Mouse (Mus musculus) liver, embryonic 14.5 days (tissue): Measurements from ENCODE around the gene Dennd1c. TPM values are rescaled to one million over a fixed set of nuclear protein-coding genes. Genes with fewer than 3 reads are reported as not detected.

ENCODE experiments used
- ATAC-seq: fragments of 200-750 bp; cut with Nextera tagmentation; 2 replicates; pipeline ENCODE4 v1.8.0; 2017; ENCODE audit warnings: moderate number of reproducible peaks, mild to moderate bottlenecking, moderate library complexity; ENCODE audit not compliant: insufficient read depth
- DNase-seq, 3 experiments: peaks; one replicate each; pipeline ENCODE4 v3.0.0-alpha.2; 2012 to 2013; ENCODE audit warnings: low read depth in 3 of 3, low spot score in 3 of 3
- H3K27ac ChIP-seq: fragments of 300-500 bp; sonication (generic); 2 replicates; pipeline ENCODE4 v1.5.1; 2014; ENCODE audit warnings: moderate library complexity, mild to moderate bottlenecking, control low read depth, inconsistent platforms
- H3K27me3 ChIP-seq: fragments of 300-500 bp; sonication (generic); 2 replicates; pipeline ENCODE4 v1.6.1; 2014; ENCODE audit warnings: mild to moderate bottlenecking, low read length, moderate library complexity; ENCODE audit not compliant: control insufficient read depth, insufficient read depth
- H3K36me3 ChIP-seq: fragments of 300-500 bp; sonication (generic); replicated peaks from 2 replicates; pipeline ENCODE4 v1.6.1; 2014; ENCODE audit warnings: low read depth; ENCODE audit not compliant: control insufficient read depth, insufficient read depth
- H3K4me1 ChIP-seq, 2 experiments: fragments of 200-500 bp in 1 of 2; fragments of 300-500 bp in 1 of 2; sonication (generic) in 1 of 2; replicated peaks; 2 replicates each; pipeline ENCODE4 v1.6.1; 2012 to 2014; ENCODE audit warnings: antibody characterized with exemption in 1 of 2, inconsistent platforms in 1 of 2, low read length in 1 of 2; ENCODE audit not compliant: control insufficient read depth in 2 of 2, insufficient read depth in 2 of 2
- H3K4me2 ChIP-seq: fragments of 300-500 bp; sonication (generic); 2 replicates; pipeline ENCODE4 v1.6.1; 2014; ENCODE audit warnings: low read depth, mild to moderate bottlenecking, control low read depth, moderate library complexity
- H3K4me3 ChIP-seq, 2 experiments: fragments of 200-500 bp in 1 of 2; fragments of 300-500 bp in 1 of 2; sonication (generic) in 1 of 2; 2 replicates each; pipeline ENCODE4 v1.5.1; 2012 to 2014; ENCODE audit warnings: low read depth in 2 of 2, low read length in 2 of 2, mild to moderate bottlenecking in 2 of 2, control low read depth in 1 of 2, inconsistent platforms in 1 of 2, moderate library complexity in 1 of 2; ENCODE audit not compliant: insufficient read depth in 1 of 2
- H3K9ac ChIP-seq: fragments of 300-500 bp; sonication (generic); replicated peaks from 2 replicates; pipeline ENCODE4 v1.6.1; 2014; ENCODE audit warnings: mild to moderate bottlenecking, control low read depth, moderate library complexity
- H3K9me3 ChIP-seq: fragments of 300-500 bp; sonication (generic); 2 replicates; pipeline ENCODE4 v1.6.1; 2016; ENCODE audit warnings: low read length, mixed read lengths; ENCODE audit not compliant: control insufficient read depth
- CTCF ChIP-seq: IDR thresholded peaks from 2 replicates; pipeline ENCODE4 v1.5.1; 2016; ENCODE audit warnings: antibody characterized with exemption, low read depth, control low read depth
- EP300 ChIP-seq: IDR thresholded peaks from 2 replicates; pipeline ENCODE4 v1.6.1; 2016; ENCODE audit warnings: antibody characterized with exemption, low read depth
- WGBS: fragments of 180-500 bp; shearing (Covaris S2); extraction: QIAGEN DNeasy Blood & Tissue Kit; methylation state at CpG from one replicate; pipeline ENCODE4 v1.1.7; 2014; ENCODE audit not compliant: insufficient replicate concordance; 5-methylcytosine and 5-hydroxymethylcytosine counted together
- polyA plus RNA-seq, 2 experiments: library from polyadenylated mRNA; depleted of rRNA in 1 of 2; stranded (reverse) in 1 of 2; unstranded in 1 of 2; fragments of >200 nt; fragmentation: Nextera tagmentation in 1 of 2; extraction: Ambion mirVana in 1 of 2; gene quantifications; 2 replicates each; pipeline versions ENCODE4 v1.2.1 to v1.2.3; 2012 to 2014

Gene Dennd1c
- polyA plus RNA-seq, 2 experiments: 0.89 to 1.5 TPM

- H3K9me3 ChIP-seq: no peaks in the 10 kb centered on the region
- H3K9ac ChIP-seq: no peak overlapping the region
- peaks cover 16% of the 10 kb centered on the region for H3K27me3 ChIP-seq
- no peaks in the 10 kb centered on the region for H3K36me3 ChIP-seq
- no peak overlapping the region for H3K4me3 ChIP-seq
- no peak overlapping the region for H3K27ac ChIP-seq
- TF ChIP-seq CTCF: no peak
- TF ChIP-seq EP300: no peak
- 63% methylated on average over 7 of the region's 7 CpGs for WGBS
- H3K4me2 ChIP-seq: no peak overlapping the region
- ATAC-seq: no peak
- no peak for DNase-seq
- H3K4me1 ChIP-seq: peaks cover 0 to 2% of the 10 kb centered on the region in 2 experiments; a peak in 1 of 4 replicates
Measured at GRCm38 (mm10) chr17:57108040-57108665, 29.8 kb upstream of the Dennd1c start.

DNA sequence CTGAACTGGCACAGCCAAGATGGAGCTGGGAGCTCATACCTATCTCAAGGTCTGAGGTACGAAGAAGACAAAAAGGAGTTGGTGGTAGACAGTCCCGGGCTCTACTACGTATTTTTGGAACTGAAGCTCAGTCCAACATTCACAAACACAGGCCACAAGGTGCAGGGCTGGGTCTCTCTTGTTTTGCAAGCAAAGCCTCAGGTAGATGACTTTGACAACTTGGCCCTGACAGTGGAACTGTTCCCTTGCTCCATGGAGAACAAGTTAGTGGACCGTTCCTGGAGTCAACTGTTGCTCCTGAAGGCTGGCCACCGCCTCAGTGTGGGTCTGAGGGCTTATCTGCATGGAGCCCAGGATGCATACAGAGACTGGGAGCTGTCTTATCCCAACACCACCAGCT lies 28.8 kb upstream of the Dennd1c start:
- Histone ChIP-seq H3K9me3 (no peaks in the 10 kb centered on the region), H3K27me3 (peaks cover 16% of the 10 kb centered on the region), H3K4me3 (no peak overlapping the region), H3K9ac (no peak overlapping the region), H3K4me2 (no peak overlapping the region), H3K27ac (no peak overlapping the region), H3K36me3 (no peaks in the 10 kb centered on the region), H3K4me1 (peaks cover 0 to 2% of the 10 kb centered on the region in 2 experiments; a peak in 1 of 4 replicates)
- DNase-seq: no peak
- ATAC-seq: no peak
- WGBS: 58% methylated on average over 5 of the region's 5 CpGs
- no peak for TF ChIP-seq CTCF
- no peak for TF ChIP-seq EP300

DNA sequence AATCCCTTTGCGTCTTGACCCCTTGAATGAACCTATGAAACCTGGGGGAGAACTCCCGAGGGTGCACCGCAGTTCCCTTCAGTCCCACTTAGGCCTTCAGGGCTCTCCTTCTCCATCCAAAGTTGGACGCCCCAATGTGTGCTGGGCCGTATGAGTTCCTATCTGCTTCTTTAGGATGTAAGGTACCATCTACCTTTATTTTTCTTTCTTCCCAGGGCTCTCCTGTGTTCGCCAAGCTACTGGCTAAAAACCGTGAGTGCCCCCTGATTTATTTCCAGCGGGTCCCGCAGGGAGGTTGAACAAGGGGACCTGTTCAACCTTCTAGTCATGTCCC lies 27.7 kb upstream of the Dennd1c start:
- Histone ChIP-seq H3K4me2 (peak overlapping the region; percentile 69), H3K4me1 (peaks cover 0 to 2% of the 10 kb centered on the region in 2 experiments; a peak in 1 of 4 replicates), H3K9ac (no peak overlapping the region), H3K27ac (no peak overlapping the region), H3K36me3 (no peaks in the 10 kb centered on the region), H3K4me3 (peak overlapping the region; percentile 53 to 68; a peak in 3 of 4 replicates), H3K27me3 (peaks cover 16% of the 10 kb centered on the region), H3K9me3 (no peaks in the 10 kb centered on the region)
- TF ChIP-seq EP300: no peak
- no peak for TF ChIP-seq CTCF
- no peak for ATAC-seq
- no peak for DNase-seq
- 19% methylated on average over 9 of the region's 9 CpGs for WGBS

DNA sequence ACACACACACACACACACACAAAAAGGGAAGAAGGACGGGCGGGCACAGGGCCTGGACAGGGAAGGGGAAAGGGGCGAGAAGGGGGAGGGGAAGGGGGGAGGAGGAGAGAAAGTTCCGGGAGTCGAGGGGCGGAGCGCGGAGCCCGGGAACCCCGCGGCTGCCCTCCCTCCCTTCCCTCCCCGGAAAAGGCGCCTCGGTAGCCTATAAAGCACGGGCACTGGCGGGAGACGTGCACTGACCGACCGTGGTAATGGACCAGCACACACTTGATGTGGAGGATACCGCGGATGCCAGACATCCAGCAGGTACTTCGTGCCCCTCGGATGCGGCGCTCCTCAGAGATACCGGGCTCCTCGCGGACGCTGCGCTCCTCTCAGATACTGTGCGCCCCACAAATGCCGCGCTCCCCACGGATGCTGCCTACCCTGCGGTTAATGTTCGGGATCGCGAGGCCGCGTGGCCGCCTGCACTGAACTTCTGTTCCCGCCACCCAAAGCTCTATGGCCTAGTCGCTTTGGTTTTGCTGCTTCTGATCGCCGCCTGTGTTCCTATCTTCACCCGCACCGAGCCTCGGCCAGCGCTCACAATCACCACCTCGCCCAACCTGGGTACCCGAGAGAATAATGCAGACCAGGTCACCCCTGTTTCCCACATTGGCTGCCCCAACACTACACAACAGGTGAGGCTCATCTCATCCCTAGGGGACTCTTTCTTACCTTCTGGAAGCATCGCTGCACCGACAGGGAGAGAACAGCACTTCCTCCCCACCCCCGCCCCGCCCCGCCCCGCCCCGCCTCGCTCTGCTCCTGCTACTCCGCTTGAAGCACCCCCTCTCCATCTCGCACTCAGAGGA lies 27.1 kb upstream of the Dennd1c start, which contains the start of gene Tnfsf9:
Gene Tnfsf9, plus strand, starts transcription at position 145 of the 854 bp plus-strand sequence.
- H3K27ac ChIP-seq: no peak within 1 kb of the TSS
- TF ChIP-seq EP300: no peak
- no peak for TF ChIP-seq CTCF
- H3K4me2 ChIP-seq: peak within 1 kb of the TSS; percentile 69
- ATAC-seq (peak; percentile 45; the same call in 1 of the 2 replicates), DNase-seq (no peak)
- no peaks in the 10 kb centered on the region for H3K9me3 ChIP-seq
- peak within 1 kb of the TSS; percentile 53 to 68 for H3K4me3 ChIP-seq
- H3K4me1 ChIP-seq: peaks cover 0 to 2% of the 10 kb centered on the region in 2 experiments; a peak in 1 of 4 replicates
- peaks cover 16% of the 10 kb centered on the region for H3K27me3 ChIP-seq
- no peaks in the 10 kb centered on the region for H3K36me3 ChIP-seq
- under 1% methylated on average over 57 of the region's 61 CpGs for WGBS
- peak within 1 kb of the TSS; percentile 28; the same call in 1 of the 2 replicates for H3K9ac ChIP-seq

DNA sequence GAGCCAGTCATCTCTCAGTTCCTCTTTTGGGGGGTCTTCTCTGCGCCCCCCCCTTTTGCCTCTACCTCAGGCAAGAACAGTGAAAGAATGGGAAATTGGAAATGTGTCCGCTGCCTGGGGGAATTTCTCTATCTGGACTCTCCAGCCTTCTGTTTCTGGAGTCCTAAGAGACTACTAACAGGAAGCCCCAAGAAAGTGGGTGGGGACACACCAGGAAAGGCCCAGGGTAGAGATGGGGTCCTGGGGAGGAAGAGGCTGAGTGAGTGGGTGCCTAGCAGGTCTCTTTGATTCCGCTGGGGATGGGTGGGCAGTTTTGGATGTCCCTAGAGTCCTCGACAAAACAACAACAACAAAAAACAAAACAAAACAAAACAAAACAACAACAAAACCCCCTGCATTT lies 26.2 kb upstream of the Dennd1c start:
- Histone ChIP-seq H3K9ac (no peak overlapping the region), H3K4me1 (peaks cover 0 to 6% of the 10 kb centered on the region in 2 experiments; a peak in 1 of 4 replicates), H3K36me3 (no peaks in the 10 kb centered on the region), H3K4me3 (no peak overlapping the region; a peak in 1 of 4 replicates), H3K27me3 (peaks cover 16% of the 10 kb centered on the region), H3K4me2 (peak overlapping the region; percentile 69), H3K9me3 (no peaks in the 10 kb centered on the region), H3K27ac (no peak overlapping the region)
- DNase-seq: no peak
- TF ChIP-seq CTCF (no peak), EP300 (no peak)
- ATAC-seq: no peak
- WGBS: 23% methylated on average over 4 of the region's 4 CpGs
